Mouse (Mus musculus) induced T-regulatory cell, adult 2 months (primary cell): ENCODE results near the gene Thrap3.

ENCODE experiments used
- DNase-seq: peaks from one replicate; pipeline ENCODE4 v3.0.0-alpha.2; 2012; ENCODE audit warnings: low read depth

Thrap3 gene

GRCm38 (mm10) chr4:126146974-126147532 lies 55.5 kb downstream of the Thrap3 start:
- no peak for DNase-seq

- no peak for DNase-seq
Observed at GRCm38 (mm10) chr4:126145396-126145795, 57.2 kb downstream of the Thrap3 start.

DNA sequence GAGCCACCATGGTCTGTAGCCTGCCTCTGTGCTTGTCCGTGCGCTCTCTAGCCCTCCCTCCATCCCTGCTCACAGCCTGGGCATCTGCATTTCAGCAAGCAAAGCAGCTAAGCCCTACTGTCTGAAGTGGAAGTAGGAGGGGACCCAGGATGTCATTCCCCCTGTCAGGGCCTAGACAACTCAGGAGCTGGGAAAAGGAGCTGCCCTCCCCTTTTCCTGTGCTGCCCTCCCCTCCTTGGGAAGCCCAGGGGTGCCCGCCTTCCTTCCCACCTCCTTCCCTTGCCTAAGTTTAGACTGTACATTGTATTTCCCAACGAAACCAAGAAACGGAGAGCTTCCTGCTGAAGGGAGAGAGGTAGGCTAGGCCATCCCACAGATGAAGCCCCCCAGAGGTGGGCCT lies 61.5 kb downstream of the Thrap3 start:
- DNase-seq, result no peak

DNA sequence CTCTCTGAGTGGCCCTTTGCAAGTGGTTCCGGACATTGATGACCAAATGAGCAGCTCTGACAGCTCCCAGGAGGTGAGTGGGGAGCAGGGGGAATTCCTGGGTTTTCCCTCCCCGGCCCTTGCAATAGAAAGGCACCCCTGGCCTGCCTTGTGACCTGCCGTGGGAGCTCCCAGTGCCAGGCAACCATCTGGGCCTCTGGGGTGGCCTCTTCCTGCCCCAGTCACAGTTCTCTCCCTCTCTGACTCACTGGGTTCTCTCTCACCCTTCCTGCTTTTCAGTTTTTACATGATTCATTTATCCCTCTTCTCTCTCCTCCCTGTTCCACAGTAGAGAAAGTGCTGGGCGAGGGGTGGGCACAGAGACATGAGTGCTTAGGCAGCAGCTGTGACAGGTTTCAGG lies 64.8 kb downstream of the Thrap3 start:
- no peak for DNase-seq

DNA sequence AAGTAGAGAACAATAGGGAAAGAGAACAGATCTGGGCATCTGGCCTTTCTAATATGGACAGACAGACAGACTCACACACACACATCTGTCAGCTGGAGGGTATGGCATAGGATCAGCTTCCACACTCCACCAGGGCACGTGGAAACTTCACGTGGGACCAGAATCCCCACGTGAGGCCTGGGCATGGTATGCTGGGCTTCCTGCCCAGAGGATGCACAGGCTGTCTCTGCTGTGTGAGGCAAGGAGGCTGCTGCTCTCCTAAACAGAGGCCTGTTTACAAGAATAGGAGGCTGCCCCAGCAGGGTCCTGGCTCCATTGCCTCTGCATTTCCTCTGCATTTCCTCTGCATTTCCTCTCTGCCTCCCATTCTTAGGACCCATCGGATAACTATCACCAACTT lies 67.9 kb downstream of the Thrap3 start:
- DNase-seq, result no peak

DNA sequence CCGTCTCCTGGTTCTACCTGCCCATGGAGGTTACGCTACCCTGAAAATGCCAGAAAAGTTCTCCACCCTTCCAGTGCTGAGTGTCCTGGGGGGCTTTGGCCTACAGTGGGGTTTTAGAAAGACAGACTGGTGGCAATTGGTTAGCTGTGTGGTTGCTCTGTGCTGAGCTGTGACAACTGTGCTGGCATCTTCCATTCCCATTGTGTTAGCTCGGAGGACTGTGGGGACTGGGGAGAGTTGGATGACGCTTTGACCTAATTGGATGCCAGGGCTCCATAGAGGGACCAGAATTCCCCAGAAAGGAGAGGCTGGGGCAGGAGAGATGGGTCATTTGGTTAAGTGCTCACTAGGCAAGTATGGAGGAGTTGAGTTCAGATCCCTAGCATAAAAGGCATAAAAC lies 68.3 kb downstream of the Thrap3 start:
- DNase-seq, result no peak

DNA sequence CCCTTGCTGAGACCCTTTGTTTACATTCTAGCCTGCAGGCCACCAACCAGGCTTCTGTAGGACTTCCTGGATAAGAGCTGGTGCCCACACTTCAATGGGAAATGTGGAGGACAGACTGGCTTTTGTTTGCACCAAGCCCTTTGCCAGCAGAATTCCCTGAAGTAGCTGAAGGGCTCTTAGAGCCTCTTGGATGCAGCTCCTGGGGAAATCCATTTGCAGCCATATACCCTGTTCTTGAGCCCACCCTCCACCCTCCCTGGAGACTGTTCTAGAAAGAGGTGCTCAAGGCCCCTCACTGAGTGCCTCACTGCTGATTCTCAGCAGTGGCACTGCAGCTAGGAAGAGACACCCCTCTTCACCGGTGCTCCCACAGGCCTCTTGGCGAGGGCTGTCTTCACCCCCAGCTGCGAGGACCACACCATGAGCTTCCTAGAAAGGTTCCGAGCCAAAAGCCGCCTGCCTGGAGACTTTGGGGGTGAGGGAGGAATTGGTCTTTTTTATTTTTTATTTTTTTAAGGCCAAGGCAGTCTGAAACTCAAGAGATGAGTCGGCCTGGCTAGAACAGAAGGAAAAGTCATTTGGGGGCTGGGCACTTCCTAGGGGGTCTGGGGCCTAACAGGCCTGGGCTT lies 69.8 kb downstream of the Thrap3 start:
- no peak for DNase-seq

- no peak for DNase-seq
Observed at GRCm38 (mm10) chr4:126131290-126132121, 71.1 kb downstream of the Thrap3 start.

- DNase-seq, result no peak
Observed at GRCm38 (mm10) chr4:126130502-126130901, 72.1 kb downstream of the Thrap3 start.

GRCm38 (mm10) chr4:126123309-126124040 lies 79.1 kb downstream of the Thrap3 start:
- no peak for DNase-seq

DNA sequence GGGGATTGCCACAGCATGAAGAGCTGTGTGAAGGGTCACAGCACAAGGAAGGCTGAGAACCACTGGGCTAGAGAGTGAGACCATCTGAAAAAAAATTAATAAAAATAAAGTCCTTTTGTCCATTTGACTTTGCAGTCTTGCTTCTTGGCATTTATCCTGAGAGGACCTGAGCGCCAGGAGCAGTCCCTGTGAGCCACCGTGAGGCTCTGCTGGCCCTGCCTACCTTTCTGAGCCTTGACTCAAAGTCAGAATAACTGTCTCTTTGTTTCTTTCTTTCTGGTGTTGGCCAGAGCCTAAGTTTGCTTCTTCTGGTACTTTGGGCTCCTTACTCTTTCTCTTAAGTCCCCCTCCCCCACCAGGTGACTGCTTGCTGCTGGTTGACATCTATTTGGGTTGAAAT lies 82.1 kb downstream of the Thrap3 start:
- no peak for DNase-seq

- no peak for DNase-seq
Observed at GRCm38 (mm10) chr4:126120052-126120451, 82.5 kb downstream of the Thrap3 start.

DNA sequence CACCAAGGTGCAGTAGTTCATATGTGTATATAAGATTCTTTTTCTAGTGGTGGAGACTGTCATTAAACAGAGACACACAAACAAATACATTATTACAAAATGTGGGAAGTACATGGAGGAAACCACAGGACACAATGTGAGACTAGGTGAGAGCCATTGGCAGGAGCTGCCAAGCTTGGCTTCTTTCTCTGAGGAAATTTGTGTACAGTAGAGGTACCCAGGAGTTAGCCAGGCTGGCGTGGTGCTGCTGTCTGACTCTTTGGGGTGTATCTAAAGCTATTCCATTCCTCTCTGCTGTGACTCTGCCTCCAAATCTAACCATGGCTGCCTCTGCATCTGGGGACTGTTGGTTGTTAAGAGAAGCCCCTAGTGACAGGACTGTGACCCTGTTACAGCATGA lies 83.5 kb downstream of the Thrap3 start:
- DNase-seq, result no peak

DNA sequence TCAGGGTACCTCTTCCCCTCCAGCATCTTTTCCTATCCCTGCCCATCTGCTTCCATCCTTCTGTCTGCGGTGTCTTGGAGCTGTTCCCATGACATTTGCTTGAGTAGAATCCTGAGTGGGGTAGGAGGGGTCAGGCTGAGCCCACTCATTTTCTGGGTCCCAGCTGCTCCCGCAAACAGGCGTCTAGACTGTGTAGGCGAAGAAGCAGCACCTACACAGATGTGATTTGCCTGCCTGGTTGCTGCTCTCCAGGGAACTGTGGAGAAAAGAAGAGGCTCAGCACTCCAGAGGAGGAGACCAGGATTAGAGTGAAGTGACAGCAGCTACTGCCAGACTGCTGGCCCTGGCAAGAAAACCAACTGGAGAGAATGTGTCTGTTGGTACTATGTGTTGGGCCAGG lies 83.9 kb downstream of the Thrap3 start:
- no peak for DNase-seq

DNA sequence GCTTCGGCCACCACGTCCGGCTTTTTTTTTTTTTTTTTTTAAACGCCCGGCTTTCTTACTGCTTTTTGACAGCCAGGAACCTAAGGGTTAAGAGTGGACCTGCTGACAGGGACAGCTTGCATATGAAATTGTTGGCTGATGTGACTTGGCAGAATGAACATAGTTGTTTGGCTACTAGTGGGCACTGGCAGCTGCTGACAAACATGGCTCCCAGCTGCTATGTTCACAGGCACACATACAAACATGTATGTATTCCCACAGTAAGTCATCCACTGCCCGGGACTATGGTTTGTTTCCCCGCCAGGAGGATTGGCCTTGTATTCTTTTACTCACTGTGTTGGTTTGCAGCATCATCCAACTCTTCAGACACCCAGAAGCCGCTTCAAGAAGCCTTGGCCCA lies 85.4 kb downstream of the Thrap3 start:
- DNase-seq, result no peak

- no peak for DNase-seq
Observed at GRCm38 (mm10) chr4:126115871-126116521, 86.6 kb downstream of the Thrap3 start.

DNA sequence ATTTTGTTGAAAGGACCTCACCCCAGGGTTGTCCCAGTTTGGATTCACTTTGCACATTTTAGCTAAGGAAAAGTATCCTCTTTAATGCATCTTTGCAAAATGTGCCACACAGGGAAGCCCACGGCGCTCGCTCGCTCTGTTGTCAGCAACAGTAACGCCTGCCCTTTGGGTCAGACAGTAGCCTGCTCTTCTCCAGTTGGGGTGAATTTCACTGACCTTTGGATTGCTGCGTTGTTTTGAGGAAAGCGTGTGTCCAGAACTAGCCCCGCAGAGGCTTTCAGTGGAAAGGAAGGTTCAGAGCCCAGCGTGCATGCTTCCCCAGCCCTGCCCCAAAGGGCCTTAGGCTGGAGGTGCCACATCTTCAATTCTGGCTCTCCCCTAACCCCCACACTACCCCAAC lies 87.1 kb downstream of the Thrap3 start:
- DNase-seq, result no peak
